Mouse (Mus musculus) G1E (cell line): ENCODE data around the gene Fuca1.

Experiments used
- CTCF ChIP-seq: IDR thresholded peaks from 2 replicates; pipeline ENCODE4 v1.5.1; 2012; ENCODE audit warnings: low read depth, low read length, inconsistent platforms, mixed read lengths
- GATA1 ChIP-seq: IDR thresholded peaks from 2 replicates; pipeline ENCODE4 v1.6.1; 2012; ENCODE audit warnings: borderline replicate concordance, low read length, inconsistent platforms, mixed read lengths
- GATA2 ChIP-seq: IDR thresholded peaks from 2 replicates; pipeline ENCODE4 v1.6.1; 2012; ENCODE audit warnings: low read depth, low read length, inconsistent platforms, borderline replicate concordance
- POLR2AphosphoS5 ChIP-seq: IDR thresholded peaks from 2 replicates; pipeline ENCODE4 v1.6.1; 2012; ENCODE audit warnings: low read depth, low read length, inconsistent platforms; ENCODE audit not compliant: insufficient replicate concordance
- TAL1 ChIP-seq: conservative IDR thresholded peaks from 2 replicates; pipeline ENCODE4 v1.6.1; 2012; ENCODE audit warnings: low read depth, low read length, inconsistent platforms, mixed read lengths

- TF ChIP-seq TAL1 (no peak), GATA1 (no peak), CTCF (no peak), POLR2AphosphoS5 (no peak), GATA2 (no peak)
These were observed 27.7 kb upstream of the Fuca1 start for GRCm38 (mm10) chr4:135892884-135893283.
